21 mouse cellular contexts compared by ENCODE assay signal in the genomic region with DNA sequence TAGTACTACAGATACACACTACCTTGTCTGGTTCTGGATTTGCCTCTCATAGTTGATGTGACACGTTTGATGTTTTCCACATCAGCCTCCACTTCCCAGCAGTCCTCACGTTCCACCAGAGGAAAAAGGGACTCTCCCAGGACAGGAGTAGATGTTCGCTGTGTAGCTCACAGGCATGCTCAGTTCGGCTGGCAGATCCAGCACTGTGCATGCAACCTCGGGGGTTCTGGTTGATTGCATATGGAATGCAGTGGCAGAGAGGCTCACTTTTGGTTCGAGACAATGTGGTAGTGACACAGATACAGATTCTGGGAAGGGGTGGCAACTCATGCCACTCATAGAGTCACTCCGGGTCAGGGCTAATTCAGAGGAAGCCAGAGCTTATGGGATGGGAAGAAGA.
"Had no signal": no experiment of that assay in that cellular context is flagged by ENCODE, and none has a peak within 500 bp of the region (broad histone marks: within the 10 kb centered on the region; RNA-seq: fewer than 3 reads in every experiment).

No protein-coding gene starts in this region.

- H3K9ac ChIP-seq: lung, embryonic 15.5 days; midbrain, embryonic 13.5 days; midbrain, embryonic 15.5 days; neural tube, embryonic 13.5 days; neural tube, embryonic 15.5 days had no signal

- H3K4me2 ChIP-seq: lung, embryonic 15.5 days; midbrain, embryonic 11.5 days; midbrain, embryonic 13.5 days; midbrain, embryonic 15.5 days; neural tube, embryonic 13.5 days; neural tube, embryonic 15.5 days had no signal

- H3K27me3 ChIP-seq: lung, embryonic 15.5 days; megakaryocyte, embryonic 14.5 days; midbrain, embryonic 13.5 days; midbrain, embryonic 15.5 days; neural tube, embryonic 13.5 days; neural tube, embryonic 15.5 days had no signal

- H3K36me3 ChIP-seq: lung, embryonic 15.5 days; midbrain, embryonic 13.5 days; midbrain, embryonic 15.5 days; neural tube, embryonic 13.5 days; neural tube, embryonic 15.5 days had no signal

- H3K4me1 ChIP-seq: megakaryocyte, embryonic 14.5 days; midbrain, embryonic 15.5 days; neural tube, embryonic 15.5 days had no signal

- H3K9me3 ChIP-seq: lung, embryonic 15.5 days; midbrain, embryonic 13.5 days; midbrain, embryonic 15.5 days; neural tube, embryonic 13.5 days; neural tube, embryonic 15.5 days had no signal

- H3K4me3 ChIP-seq: lung, embryonic 15.5 days; megakaryocyte, embryonic 14.5 days; midbrain, embryonic 13.5 days; midbrain, embryonic 15.5 days; myocyte; neural tube, embryonic 13.5 days; neural tube, embryonic 15.5 days had no signal

- ATAC-seq: lung, postnatal 0 days; midbrain, embryonic 13.5 days; midbrain, embryonic 15.5 days had no signal

- H3K27ac ChIP-seq: lung, embryonic 15.5 days; macrophage; midbrain, embryonic 13.5 days; midbrain, embryonic 15.5 days; neural tube, embryonic 13.5 days; neural tube, embryonic 15.5 days had no signal

- DNase-seq: lung, adult 2 months; lung, postnatal 14 days; lung, postnatal 36 days; retina, postnatal 1 day; right cerebral cortex, adult 18-20 months; right cerebral cortex, postnatal 25 days; right cerebral cortex, postnatal 4 days; spleen, adult 18-20 months; thymus, adult 18-20 months; thymus, postnatal 14 days; thymus, postnatal 36 days had no signal
